In genomic region chr17:83645226-83645808, GRCm38 (mm10) we compare ENCODE assay signal across 9 mouse cellular contexts. TPM values are rescaled to one million over a fixed set of nuclear protein-coding genes. Genes with fewer than 3 reads are reported as not detected.
DNase-seq lines count a peak whose midpoint lies in the region; ATAC-seq and TF ChIP-seq lines count a peak whose summit lies in the region.
"Had no signal": no experiment of that assay in that cellular context is flagged by ENCODE, and none has a peak within 500 bp of the region (broad histone marks: within the 10 kb centered on the region; RNA-seq: fewer than 3 reads in every experiment).

No protein-coding gene starts in this region.

- H3K36me3 ChIP-seq in ES-Bruce4 (ENCODE audit: control insufficient read depth, insufficient read depth, low read length, poor library complexity, severe bottlenecking), result no peaks in the 10 kb centered on the region
- H3K36me3 ChIP-seq in intestine, postnatal 0 days (ENCODE audit: control insufficient read depth, insufficient read depth), result no peaks in the 10 kb centered on the region
- no peaks in the 10 kb centered on the region for H3K36me3 ChIP-seq in thymus, adult 2 months (ENCODE audit: control insufficient read depth, insufficient read depth, low read length)
- H3K36me3 ChIP-seq in midbrain, embryonic 14.5 days (ENCODE audit: control insufficient read depth, insufficient read depth, low read length), result no peaks in the 10 kb centered on the region
- H3K36me3 ChIP-seq: hindbrain, embryonic 15.5 days had no signal

- TF ChIP-seq POLR2A in ES-Bruce4 (IDR thresholded peaks at IDR 0.05; ENCODE audit: insufficient read depth, low read length), result no peak
- TF ChIP-seq POLR2A in thymus, adult 2 months (IDR thresholded peaks at IDR 0.05; ENCODE audit: control insufficient read depth, extremely low read depth, insufficient read depth, low read length, poor library complexity), result no peak

- peak; percentile 58 to 62 for DNase-seq in B cell, adult 2 months
- peak; percentile 64 for DNase-seq in lung, postnatal 10 days
- peak; percentile 45 for DNase-seq in thymus, adult 2 months
- no peak for DNase-seq in midbrain, embryonic 14.5 days

- ATAC-seq in erythroblast, adult 5-6 weeks (replicated peaks; ENCODE audit: low FRiP score, poor library complexity, severe bottlenecking), result peak; percentile 92
- peak; percentile 78 for ATAC-seq in intestine, postnatal 0 days
- no peak for ATAC-seq in midbrain, embryonic 14.5 days (ENCODE audit: low FRiP score, low TSS enrichment)

- H3K4me3 ChIP-seq in ES-Bruce4 (ENCODE audit: low read depth, low read length), result no peak overlapping the region
- no peak overlapping the region for H3K4me3 ChIP-seq in intestine, postnatal 0 days (ENCODE audit: low read depth, low read length)
- 0 out of 2 replicates have a peak overlapping the region, but pooled peaks have one; percentile 12 for H3K4me3 ChIP-seq in thymus, adult 2 months (ENCODE audit: control insufficient read depth, insufficient read depth, low read length)
- H3K4me3 ChIP-seq in midbrain, embryonic 14.5 days (replicated peaks; ENCODE audit: low read depth, low read length), result no peak overlapping the region
- H3K4me3 ChIP-seq: hindbrain, embryonic 15.5 days had no signal

- no peak overlapping the region for H3K9ac ChIP-seq in ES-Bruce4 (ENCODE audit: low read depth, poor library complexity, severe bottlenecking)
- H3K9ac ChIP-seq in intestine, postnatal 0 days (ENCODE audit: low read depth, low read length), result no peak overlapping the region
- no peak overlapping the region for H3K9ac ChIP-seq in midbrain, embryonic 14.5 days (replicated peaks; ENCODE audit: low read length)
- H3K9ac ChIP-seq: hindbrain, embryonic 15.5 days had no signal

- no peak overlapping the region for H3K27ac ChIP-seq in ES-Bruce4 (ENCODE audit: insufficient read depth, low read length)
- no peak overlapping the region for H3K27ac ChIP-seq in intestine, postnatal 0 days (ENCODE audit: low read depth, low read length)
- no peak overlapping the region for H3K27ac ChIP-seq in thymus, adult 2 months (ENCODE audit: control insufficient read depth, insufficient read depth, low read length)
- H3K27ac ChIP-seq in midbrain, embryonic 14.5 days (replicated peaks; ENCODE audit: low read depth, low read length), result no peak overlapping the region
- H3K27ac ChIP-seq: hindbrain, embryonic 15.5 days had no signal

- no peaks in the 10 kb centered on the region; the same call in 1 of the 2 replicates for H3K9me3 ChIP-seq in ES-Bruce4 (replicated peaks; ENCODE audit: control insufficient read depth, insufficient read depth, low read length, poor library complexity, severe bottlenecking)
- no peaks in the 10 kb centered on the region for H3K9me3 ChIP-seq in intestine, postnatal 0 days (ENCODE audit: control insufficient read depth)
- H3K9me3 ChIP-seq in midbrain, embryonic 14.5 days (ENCODE audit: control insufficient read depth, low read length), result no peaks in the 10 kb centered on the region
- H3K9me3 ChIP-seq: hindbrain, embryonic 15.5 days had no signal

- peak; percentile 57 for TF ChIP-seq CTCF in ES-Bruce4 (IDR thresholded peaks at IDR 0.05; ENCODE audit: low read depth, low read length)
- peak; percentile 80 for TF ChIP-seq CTCF in intestine, postnatal 0 days (IDR thresholded peaks at IDR 0.05; ENCODE audit: low read depth)
- 0 out of 2 replicates have a peak, but pooled peaks have one; percentile 47 for TF ChIP-seq CTCF in thymus, adult 2 months (IDR thresholded peaks at IDR 0.05; ENCODE audit: borderline replicate concordance, control insufficient read depth, extremely low read depth, insufficient read depth, low read length, poor library complexity)

- TF ChIP-seq EP300 in ES-Bruce4 (IDR thresholded peaks at IDR 0.05; ENCODE audit: insufficient read depth, low read depth, low read length), result no peak

- no peaks in the 10 kb centered on the region for H3K27me3 ChIP-seq in ES-Bruce4 (ENCODE audit: control insufficient read depth, insufficient read depth, low read length, poor library complexity, severe bottlenecking)
- no peaks in the 10 kb centered on the region for H3K27me3 ChIP-seq in intestine, postnatal 0 days (replicated peaks; ENCODE audit: control insufficient read depth, insufficient read depth, low read length)
- no peaks in the 10 kb centered on the region for H3K27me3 ChIP-seq in thymus, adult 2 months (ENCODE audit: control insufficient read depth, insufficient read depth, low read length)
- H3K27me3 ChIP-seq in midbrain, embryonic 14.5 days (ENCODE audit: control insufficient read depth, insufficient read depth, low read length), result no peaks in the 10 kb centered on the region
- H3K27me3 ChIP-seq: hindbrain, embryonic 15.5 days had no signal

- WGBS in intestine, postnatal 0 days, result 41% methylated on average over 9 of the region's 9 CpGs
- 29% methylated on average over 8 of the region's 9 CpGs for whole genome bisulfite sequencing in thymus, adult 2 months
- 60% methylated on average over 9 of the region's 9 CpGs for WGBS in midbrain, embryonic 14.5 days

- H3K4me1 ChIP-seq in ES-Bruce4 (ENCODE audit: control insufficient read depth, insufficient read depth, low read length), result no peaks in the 10 kb centered on the region
- H3K4me1 ChIP-seq in intestine, postnatal 0 days (replicated peaks; ENCODE audit: control insufficient read depth, insufficient read depth, low read length), result no peaks in the 10 kb centered on the region
- H3K4me1 ChIP-seq in thymus, adult 2 months (replicated peaks; ENCODE audit: control insufficient read depth, insufficient read depth, low read length), result peaks cover 10% of the 10 kb centered on the region
- H3K4me1 ChIP-seq in midbrain, embryonic 14.5 days (ENCODE audit: control insufficient read depth, insufficient read depth, low read length), result no peaks in the 10 kb centered on the region
- H3K4me1 ChIP-seq: hindbrain, embryonic 15.5 days had no signal

- H3K4me2 ChIP-seq in intestine, postnatal 0 days (replicated peaks; ENCODE audit: low read depth), result no peak overlapping the region
- H3K4me2 ChIP-seq in midbrain, embryonic 14.5 days (ENCODE audit: low read length), result no peak overlapping the region
- H3K4me2 ChIP-seq: hindbrain, embryonic 15.5 days had no signal

RNA-seq across cellular contexts. Expression of gene Kcng3, which starts 13.6 kb away (rescaled TPM):
- 1.1 and 1.3 TPM in 2 replicates for polyA plus RNA-seq in ES-Bruce4 (2011; ENCODE audit: insufficient read depth, insufficient read length, low read depth, missing spikeins)
- total RNA-seq in erythroblast, adult 5-6 weeks (2015; ENCODE audit: low replicate concordance), result not detected in 2 replicates
- total RNA-seq in erythroblast, adult 5-6 weeks (2017; ENCODE audit: low replicate concordance), result not detected in 2 replicates
- polyA plus RNA-seq in intestine, postnatal 0 days (2015; fragmentation: Nextera tagmentation; extraction: Ambion mirVana), result not detected in 2 replicates
- 0.13 and 0.27 TPM in 2 replicates for polyA plus RNA-seq in thymus, adult 2 months (2012; rRNA removed)
- polyA plus RNA-seq in midbrain, embryonic 14.5 days (2014; fragmentation: Nextera tagmentation; extraction: Ambion mirVana), result 0.15 TPM in 1 of 2 replicates, not detected in the other
- polyA plus RNA-seq: stomach, embryonic 14.5 days had no signal
